Mouse (Mus musculus) C2C12 (cell line): ENCODE data around the gene Bspry. TPM values are rescaled to one million over a fixed set of nuclear protein-coding genes. Genes with fewer than 3 reads are reported as not detected.
A peak's percentile ranks its signal among the peaks of the same experiment; 100 is the strongest.

Experiments
- H3K27me3 ChIP-seq: one replicate; pipeline ENCODE4 v1.6.1; 2011; ENCODE audit not compliant: control insufficient read depth, insufficient read depth, insufficient read length
- H3K36me3 ChIP-seq: one replicate; pipeline ENCODE4 v1.6.1; 2011; ENCODE audit not compliant: control insufficient read depth, insufficient read depth
- H3K4me3 ChIP-seq: one replicate; pipeline ENCODE4 v1.5.1; 2011; ENCODE audit warnings: mild to moderate bottlenecking, control low read depth; ENCODE audit not compliant: poor library complexity, insufficient read depth, severe bottlenecking
- H3K79me2 ChIP-seq: one replicate; pipeline ENCODE4 v1.6.1; 2011; ENCODE audit not compliant: control insufficient read depth, insufficient read depth
- H3K79me3 ChIP-seq: one replicate; pipeline ENCODE4 v1.6.1; 2011; ENCODE audit warnings: low read depth, control low read depth
- H3ac ChIP-seq: one replicate; pipeline ENCODE3; 2011; ENCODE audit warnings: low read depth; ENCODE audit not compliant: control insufficient read depth, insufficient read length
- CEBPB ChIP-seq: IDR thresholded peaks from one replicate; pipeline ENCODE4 v1.6.1; 2011; ENCODE audit warnings: low read depth, mild to moderate bottlenecking, control low read depth, moderate library complexity
- CTCF ChIP-seq: IDR thresholded peaks from one replicate; pipeline ENCODE4 v1.5.1; 2011; ENCODE audit not compliant: control insufficient read depth, insufficient read depth, insufficient read length
- FOSL1 ChIP-seq: IDR thresholded peaks from one replicate; pipeline ENCODE4 v1.8.0; 2011; ENCODE audit warnings: mild to moderate bottlenecking, low read length; ENCODE audit not compliant: poor library complexity, insufficient read depth, severe bottlenecking
- MAX ChIP-seq: IDR thresholded peaks from one replicate; pipeline ENCODE4 v1.6.1; 2011; ENCODE audit warnings: mild to moderate bottlenecking, control low read depth
- MYOD1 ChIP-seq: IDR thresholded peaks from one replicate; pipeline ENCODE4 v1.6.1; 2011; ENCODE audit warnings: low read depth; ENCODE audit not compliant: control insufficient read depth, insufficient read length
- MYOG ChIP-seq: IDR thresholded peaks from one replicate; pipeline ENCODE4 v1.6.1; 2011; ENCODE audit not compliant: control insufficient read depth, insufficient read length; ENCODE audit errors: extremely low read depth
- USF1 ChIP-seq: IDR thresholded peaks from one replicate; pipeline ENCODE4 v1.6.1; 2011; ENCODE audit warnings: low read depth, mild to moderate bottlenecking, control low read depth, moderate library complexity
- polyA plus RNA-seq: library from polyadenylated mRNA; unstranded; fragments of >200 nt; fragmentation: generic; extraction: Trizol; gene quantifications from one replicate; pipeline ENCODE4 v1.2.1, GENCODE M21; 2012; ENCODE audit warnings: missing spikeins

Gene Bspry
- polyA plus RNA-seq, 1 experiment = 0.25 TPM

GRCm38 (mm10) chr4:62502969-62503368 is 23.1 kb downstream of the Bspry start:
- Histone ChIP-seq H3K27me3 (no peaks in the 10 kb centered on the region), H3K36me3 (peaks cover 17% of the 10 kb centered on the region), H3ac (no peak overlapping the region), H3K79me2 (no peaks in the 10 kb centered on the region), H3K79me3 (no peaks in the 10 kb centered on the region), H3K4me3 (no peak overlapping the region)
- TF ChIP-seq CEBPB (no peak), MYOG (no peak), MAX (no peak), FOSL1 (no peak), MYOD1 (no peak), USF1 (no peak), CTCF (no peak)

DNA sequence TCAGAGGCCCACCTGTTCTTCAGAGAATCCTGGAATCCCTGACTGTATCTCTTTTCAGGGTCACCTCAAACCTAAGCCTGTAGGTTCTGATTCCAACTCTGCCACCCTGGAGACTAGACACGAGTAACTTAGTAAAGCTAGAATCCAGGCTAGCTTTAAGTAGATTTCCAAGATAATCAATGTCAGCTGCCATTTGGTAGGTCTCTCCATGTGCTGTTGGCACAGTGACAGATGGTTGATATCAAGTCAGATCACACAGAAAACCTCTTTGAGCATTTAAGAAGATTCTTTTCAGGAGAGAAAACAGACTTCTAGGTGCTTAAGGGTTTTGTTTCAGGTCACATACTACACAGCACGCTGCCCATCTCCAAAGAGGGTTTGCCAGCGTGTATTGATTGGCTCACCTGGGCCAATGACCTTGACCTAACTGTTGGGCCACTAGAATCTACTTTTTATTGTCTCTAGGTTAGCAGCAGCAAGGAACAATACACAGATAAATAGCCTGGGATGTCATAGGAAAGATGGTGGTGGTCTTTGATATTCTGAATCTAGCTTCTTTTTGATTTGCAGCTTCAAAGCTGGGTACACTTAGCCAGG is 23.6 kb downstream of the Bspry start, which contains the start of gene Hdhd3:
Hdhd3 (minus strand) TSS at position 94 of the 597 bp plus-strand sequence.
- peak within 1 kb of the TSS; percentile 81 for H3ac ChIP-seq
- H3K4me3 ChIP-seq = peak within 1 kb of the TSS; percentile 91
- TF ChIP-seq CTCF (no peak), MAX (no peak), MYOG (no peak), MYOD1 (no peak)
- peaks cover 22% of the 10 kb centered on the region for H3K36me3 ChIP-seq
- H3K79me3 ChIP-seq = no peaks in the 10 kb centered on the region
- H3K79me2 ChIP-seq = no peaks in the 10 kb centered on the region
- H3K27me3 ChIP-seq = no peaks in the 10 kb centered on the region

DNA sequence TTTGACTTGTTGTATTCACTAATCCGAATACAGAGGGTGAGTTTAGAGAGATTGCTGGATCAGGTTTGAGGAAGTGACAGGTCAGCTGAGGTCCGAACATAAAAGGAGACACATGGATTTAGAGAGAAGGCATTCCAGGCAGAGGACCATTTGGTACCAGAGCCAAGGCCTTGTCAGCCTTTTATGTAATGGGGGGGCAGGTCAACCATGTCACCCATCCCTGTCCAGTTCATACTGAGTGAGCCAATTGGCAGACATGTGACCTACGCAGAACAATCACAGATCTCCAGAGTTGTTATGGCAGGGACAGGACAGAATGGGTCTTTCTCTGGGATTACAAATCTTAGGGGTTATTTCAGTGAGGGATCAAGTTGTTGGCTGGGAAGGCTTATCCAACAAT is 26.1 kb downstream of the Bspry start:
- Histone ChIP-seq H3K4me3 (no peak overlapping the region), H3K79me3 (no peaks in the 10 kb centered on the region)

GRCm38 (mm10) chr4:62506798-62507197 is 26.9 kb downstream of the Bspry start:
- Histone ChIP-seq H3K36me3 (peaks cover 48% of the 10 kb centered on the region), H3K79me3 (no peaks in the 10 kb centered on the region), H3K79me2 (no peaks in the 10 kb centered on the region), H3K27me3 (no peaks in the 10 kb centered on the region), H3K4me3 (no peak overlapping the region), H3ac (no peak overlapping the region)
- TF ChIP-seq MAX (no peak), FOSL1 (no peak), MYOG (no peak), CTCF (peak; percentile 72), MYOD1 (no peak), CEBPB (no peak), USF1 (no peak)

More for the DNA sequence above, 26.1 kb downstream of the Bspry start:
- Histone ChIP-seq H3ac (no peak overlapping the region), H3K36me3 (peaks cover 40% of the 10 kb centered on the region), H3K27me3 (no peaks in the 10 kb centered on the region), H3K79me2 (no peaks in the 10 kb centered on the region)
- TF ChIP-seq MYOG = no peak
- peak; percentile 31 for TF ChIP-seq USF1

DNA sequence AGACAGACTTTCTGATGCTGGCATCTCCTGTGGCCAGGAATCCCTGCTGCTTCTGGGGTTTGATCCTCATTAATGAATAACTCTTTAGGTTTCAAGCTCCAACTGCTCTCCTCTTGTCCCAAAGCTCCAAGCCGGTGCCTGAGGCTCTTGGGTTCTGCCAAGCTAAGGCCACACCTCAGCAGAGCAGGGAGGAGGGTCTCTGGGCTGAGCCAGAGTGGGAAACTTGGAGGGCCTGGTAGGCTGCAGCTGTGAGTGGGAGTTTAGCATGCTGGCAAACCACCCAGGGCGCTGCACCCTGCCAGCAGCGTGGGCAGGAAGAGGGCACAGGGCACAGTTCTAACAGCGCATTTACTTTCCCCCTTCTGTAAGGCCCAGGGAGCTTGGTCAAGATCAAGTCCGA is 29.0 kb downstream of the Bspry start:
- Histone ChIP-seq H3K36me3 (peaks cover 68% of the 10 kb centered on the region), H3ac (no peak overlapping the region), H3K79me2 (no peaks in the 10 kb centered on the region), H3K27me3 (no peaks in the 10 kb centered on the region), H3K4me3 (no peak overlapping the region), H3K79me3 (no peaks in the 10 kb centered on the region)
- TF ChIP-seq FOSL1 (no peak), USF1 (no peak), MYOD1 (no peak), MAX (no peak), CTCF (no peak), MYOG (no peak), CEBPB (no peak)

DNA sequence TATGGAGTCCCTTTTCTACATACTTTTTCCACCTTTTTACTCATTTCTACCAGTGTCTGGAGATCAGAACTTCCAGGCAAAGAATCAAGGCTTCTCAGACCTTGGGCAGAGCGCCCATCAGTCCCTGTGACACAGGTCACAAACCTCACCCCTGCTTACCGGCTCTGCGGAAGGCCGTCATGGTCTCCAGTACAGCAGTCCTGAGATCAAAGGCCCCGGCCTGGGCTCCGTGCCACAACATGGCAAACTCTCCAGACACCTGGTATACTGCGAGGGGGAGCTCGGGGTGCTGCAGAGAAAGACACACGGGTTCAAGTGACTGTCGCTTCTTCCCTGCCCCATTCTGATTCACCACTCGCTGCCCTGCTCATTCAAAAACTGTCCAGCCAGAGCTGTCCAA is 30.1 kb downstream of the Bspry start:
- H3K79me2 ChIP-seq = no peaks in the 10 kb centered on the region
- no peak overlapping the region for H3K4me3 ChIP-seq
- TF ChIP-seq CEBPB (no peak), FOSL1 (no peak), MAX (no peak), MYOD1 (no peak), MYOG (no peak), CTCF (no peak), USF1 (no peak)
- H3ac ChIP-seq = no peak overlapping the region
- H3K36me3 ChIP-seq = peaks cover 71% of the 10 kb centered on the region
- no peaks in the 10 kb centered on the region for H3K27me3 ChIP-seq
- H3K79me3 ChIP-seq = no peaks in the 10 kb centered on the region
